Mouse (Mus musculus) adrenal gland, postnatal 25 days (tissue): ENCODE data around the gene Hs1bp3. TPM values are rescaled to one million over a fixed set of nuclear protein-coding genes. Genes with fewer than 3 reads are reported as not detected.

Source experiments
- DNase-seq: peaks from one replicate; pipeline ENCODE4 v3.0.0; 2021; ENCODE audit warnings: mixed read lengths
- long read RNA-seq: library from polyadenylated mRNA; stranded (forward); transcript quantifications from one replicate; pipeline ENCODE4 v2.0.0, GENCODE M21; 2021
- total RNA-seq: library from RNA; stranded (reverse); gene quantifications from 2 replicates; pipeline ENCODE4 v1.2.3, GENCODE M21; 2021

Hs1bp3 gene
- total RNA-seq = 13.6 and 22.3 TPM in 2 replicates
- long read RNA-seq, transcript Hs1bp3-201 (7 exons, 2,959 nt) = major isoform, 8 of 11 reads
- long read RNA-seq, partial matches to known transcripts = 2 of 11 reads
- long read RNA-seq, other reads (novel, unspliced or antisense) = 1 of 11 reads

DNA sequence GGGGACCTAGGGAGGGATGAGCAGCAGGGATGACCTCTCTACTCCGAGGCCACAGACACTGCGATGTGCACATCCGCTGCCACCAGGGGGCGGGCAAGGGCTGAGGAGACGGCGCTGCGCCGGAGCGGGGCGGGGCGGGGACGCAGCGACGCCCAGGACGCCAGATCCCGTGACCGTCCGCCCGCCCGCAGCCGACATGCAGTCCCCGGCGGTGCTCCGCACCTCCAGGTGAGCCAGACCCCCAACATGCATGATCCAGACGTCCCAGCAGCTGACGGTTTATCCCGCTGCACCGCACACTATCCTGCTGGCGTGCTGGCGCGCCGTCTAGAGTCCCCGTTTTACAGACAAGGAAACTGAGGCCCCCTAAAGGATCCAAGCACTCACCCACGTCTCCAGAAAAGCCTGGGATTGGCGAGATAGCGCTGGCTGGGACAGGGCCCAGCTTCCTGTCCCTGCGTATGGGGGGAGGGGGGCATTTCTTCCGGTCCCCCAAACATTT is at the start of gene Hs1bp3:
Hs1bp3 (plus strand) TSS at position 163 of the 502 bp plus-strand sequence.
- DNase-seq = peak; percentile 93

GRCm38 (mm10) chr12:8266311-8266710 is 46.9 kb upstream of the Hs1bp3 start:
- no peak for DNase-seq

DNA sequence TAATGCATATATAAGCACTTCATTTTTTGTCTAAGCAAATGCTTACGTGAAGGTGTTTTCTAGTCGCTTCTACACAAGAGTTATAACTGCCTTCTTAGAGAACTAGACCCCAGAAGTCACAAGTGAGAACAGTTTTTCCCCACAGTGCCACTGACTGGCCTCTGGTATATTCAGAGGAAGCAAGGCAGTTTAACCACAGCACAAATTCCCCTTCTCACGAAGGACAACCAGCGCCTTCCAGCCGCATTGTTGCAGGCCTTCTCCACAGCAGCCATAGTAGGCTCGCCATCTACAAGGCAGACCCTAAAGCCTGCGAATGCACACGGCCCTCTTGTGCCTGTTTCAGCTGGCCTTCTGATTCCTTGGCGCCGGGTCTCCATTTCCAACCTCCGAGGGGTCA is 43.6 kb upstream of the Hs1bp3 start:
- no peak for DNase-seq

DNA sequence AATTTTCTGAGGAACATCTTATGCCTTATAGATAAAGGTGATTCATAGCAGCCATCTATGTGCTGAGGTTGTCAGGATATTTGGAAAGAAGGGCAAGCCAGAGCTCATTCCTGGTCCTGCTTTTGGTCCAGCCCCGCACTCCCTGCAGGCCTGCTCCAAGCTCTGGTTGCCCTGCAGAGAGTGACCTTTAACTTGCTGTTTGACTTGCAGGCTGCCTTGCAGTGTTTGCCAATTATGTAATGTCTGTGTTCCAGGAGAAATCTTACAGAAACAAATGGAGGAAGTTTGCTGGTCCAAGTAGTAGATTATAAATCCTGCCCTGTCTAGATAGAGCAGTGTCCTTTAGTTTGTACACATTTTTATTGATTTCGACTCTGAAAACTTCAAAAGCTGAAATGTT is 41.8 kb upstream of the Hs1bp3 start:
- no peak for DNase-seq

- no peak for DNase-seq
Measured at GRCm38 (mm10) chr12:8273471-8274171, 39.6 kb upstream of the Hs1bp3 start.

GRCm38 (mm10) chr12:8275424-8275823 is 37.8 kb upstream of the Hs1bp3 start:
- no peak for DNase-seq

GRCm38 (mm10) chr12:8281225-8282017 is 31.8 kb upstream of the Hs1bp3 start:
- DNase-seq = no peak

DNA sequence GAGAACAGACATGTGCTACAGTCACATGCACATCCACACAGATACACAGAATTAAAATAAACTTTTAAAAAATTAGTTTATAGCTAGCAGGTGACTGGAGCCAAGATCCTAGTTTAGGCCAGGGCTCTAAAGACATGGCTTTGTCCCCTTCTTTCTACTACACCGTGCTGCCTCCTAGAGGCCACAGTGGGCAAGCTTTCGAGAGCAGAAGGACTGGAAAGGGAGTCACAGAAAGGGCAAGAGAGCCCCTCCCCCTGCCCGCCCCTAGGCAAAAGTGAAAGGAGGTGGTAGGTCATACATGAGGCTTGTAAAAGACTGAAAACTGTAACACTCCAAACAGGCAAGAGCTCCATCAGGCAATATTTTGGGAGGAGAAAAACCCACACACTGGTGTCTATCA is 25.3 kb upstream of the Hs1bp3 start:
- DNase-seq = no peak

DNA sequence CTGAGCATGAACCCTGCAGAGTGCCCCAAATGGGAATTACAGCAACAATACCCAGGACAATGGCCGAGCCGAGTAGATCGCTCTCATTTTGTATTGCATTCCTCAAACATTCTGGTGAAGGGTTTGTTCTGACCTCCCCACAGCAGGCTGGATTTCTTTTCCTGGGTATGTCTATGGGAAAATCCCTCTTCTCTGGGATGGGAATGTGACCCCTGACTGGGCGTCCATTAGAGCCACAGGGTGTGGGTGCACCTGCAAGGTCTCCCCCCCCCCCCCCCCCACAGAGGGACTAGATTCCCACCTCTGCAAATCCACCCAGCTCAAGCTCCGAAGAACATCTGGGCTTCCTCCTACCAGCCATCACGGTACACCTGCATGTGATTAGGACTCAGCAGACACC is 24.1 kb upstream of the Hs1bp3 start:
- DNase-seq = no peak

DNA sequence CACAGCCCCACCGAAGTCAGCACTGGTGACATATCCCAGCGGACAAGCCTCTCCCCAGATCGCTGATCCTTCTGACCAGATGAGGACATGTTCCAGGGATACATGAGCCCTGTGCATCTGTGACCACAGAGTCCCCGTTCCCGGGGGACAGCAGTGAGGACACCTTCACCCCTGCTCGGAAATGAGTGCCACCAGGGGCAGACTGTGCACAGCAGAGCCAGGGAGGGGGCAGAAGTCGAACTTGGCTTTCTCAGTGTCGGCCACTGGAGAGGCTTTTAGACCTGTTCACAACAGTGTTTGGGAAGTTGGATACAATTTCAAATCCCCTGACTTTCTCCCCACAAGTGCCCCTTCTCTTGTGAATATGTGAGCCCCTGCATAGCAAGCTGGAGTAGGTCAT is 23.7 kb upstream of the Hs1bp3 start:
- no peak for DNase-seq

DNA sequence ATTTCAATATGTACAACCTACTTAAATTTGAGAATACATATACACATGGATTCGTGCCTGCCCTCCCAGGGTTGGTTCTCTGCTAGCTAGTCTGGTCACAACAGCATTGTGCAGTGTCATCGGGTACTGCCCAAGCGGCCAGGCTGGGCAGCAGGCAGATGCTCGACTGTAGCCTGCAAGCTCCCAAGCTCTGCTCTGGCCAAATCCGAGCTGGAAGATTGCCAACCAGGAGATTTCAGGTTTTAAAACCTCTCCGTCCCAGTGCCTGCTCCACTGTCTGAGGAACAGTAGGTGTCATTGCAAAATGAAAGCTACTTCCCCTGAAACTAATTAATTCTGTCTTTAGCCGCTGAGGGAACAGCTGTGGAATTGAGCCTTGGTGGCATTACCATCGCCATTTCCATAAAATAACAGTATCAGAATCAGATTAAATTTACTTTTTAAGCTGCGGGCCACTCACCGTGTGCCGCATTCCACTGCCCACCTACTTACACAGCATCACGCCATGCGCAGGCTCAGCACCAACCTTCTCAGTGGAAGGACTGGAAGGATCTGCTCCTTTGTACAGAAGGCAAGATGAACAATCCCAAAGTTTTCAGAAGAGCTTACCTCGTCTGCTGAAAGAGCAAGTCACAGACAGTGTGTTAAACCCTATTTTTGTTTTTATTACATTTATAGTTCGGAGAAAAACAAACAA is 21.9 kb upstream of the Hs1bp3 start:
- peak; percentile 23 for DNase-seq

DNA sequence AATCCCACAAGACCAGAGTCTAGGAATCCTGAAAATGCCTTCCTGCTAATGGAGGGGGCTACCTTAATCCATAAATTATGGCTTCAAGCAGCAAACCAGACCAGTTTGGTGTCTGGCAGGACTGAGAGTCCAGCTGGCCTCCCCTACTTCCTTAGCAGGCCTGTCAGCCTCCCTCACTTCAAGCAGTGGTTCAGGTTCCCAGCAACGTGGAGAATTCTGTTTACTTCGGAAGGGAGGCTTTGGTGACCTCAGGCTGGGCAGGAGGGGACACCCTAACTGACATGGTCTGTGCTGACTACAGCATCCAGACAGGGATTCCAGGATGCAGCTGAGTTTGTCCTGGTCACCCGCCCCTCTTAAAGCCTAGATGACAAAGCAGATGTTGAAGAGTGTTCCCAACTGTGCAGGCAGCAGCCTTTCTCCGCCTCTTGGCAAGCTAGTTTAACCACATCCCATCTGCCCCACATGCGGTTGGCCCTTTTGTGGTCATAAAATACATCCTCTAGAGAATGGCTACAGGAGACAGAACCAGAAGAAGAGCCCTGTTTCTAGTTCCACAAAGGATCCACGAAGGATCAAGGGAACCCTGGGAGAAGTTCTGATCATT is 17.8 kb upstream of the Hs1bp3 start:
- DNase-seq = no peak

GRCm38 (mm10) chr12:8296154-8296553 is 17.1 kb upstream of the Hs1bp3 start:
- DNase-seq = no peak

DNA sequence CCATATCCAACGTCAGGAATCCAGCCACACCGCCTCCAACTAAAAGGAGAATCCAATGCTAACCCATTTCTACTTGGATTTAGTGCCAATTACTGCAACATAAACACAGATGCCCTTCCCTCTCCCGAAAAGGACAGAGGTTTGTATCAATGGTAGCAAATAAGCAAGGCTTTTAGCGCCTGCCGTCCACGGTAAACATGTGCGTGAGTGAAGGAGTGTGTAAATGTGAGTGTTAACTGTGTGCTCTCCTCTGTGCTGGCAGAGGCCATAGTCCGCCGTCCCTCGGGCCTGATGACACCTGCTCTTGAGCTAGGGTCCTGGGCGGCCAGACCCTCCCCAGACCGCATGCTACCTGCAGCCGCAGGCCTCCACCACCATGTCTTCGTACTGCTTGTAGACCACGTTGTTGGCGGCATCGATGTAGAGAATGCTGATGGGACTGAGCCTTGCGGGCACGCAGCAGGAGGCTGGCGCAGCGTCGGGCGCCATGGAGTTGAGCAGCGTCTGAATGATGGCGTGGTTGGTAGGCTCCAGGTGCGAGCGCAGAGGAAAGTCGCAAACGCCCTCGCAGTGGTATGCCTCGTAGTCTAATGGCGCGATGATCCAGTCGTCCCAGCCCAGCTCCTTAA is 15.5 kb upstream of the Hs1bp3 start:
- DNase-seq = no peak

GRCm38 (mm10) chr12:8298361-8299142 is 14.7 kb upstream of the Hs1bp3 start:
- no peak for DNase-seq

GRCm38 (mm10) chr12:8299143-8300110 is 13.8 kb upstream of the Hs1bp3 start:
- no peak for DNase-seq

GRCm38 (mm10) chr12:8300111-8300480 is 13.1 kb upstream of the Hs1bp3 start:
- no peak for DNase-seq

GRCm38 (mm10) chr12:8300521-8300920 is 12.7 kb upstream of the Hs1bp3 start:
- no peak for DNase-seq

DNA sequence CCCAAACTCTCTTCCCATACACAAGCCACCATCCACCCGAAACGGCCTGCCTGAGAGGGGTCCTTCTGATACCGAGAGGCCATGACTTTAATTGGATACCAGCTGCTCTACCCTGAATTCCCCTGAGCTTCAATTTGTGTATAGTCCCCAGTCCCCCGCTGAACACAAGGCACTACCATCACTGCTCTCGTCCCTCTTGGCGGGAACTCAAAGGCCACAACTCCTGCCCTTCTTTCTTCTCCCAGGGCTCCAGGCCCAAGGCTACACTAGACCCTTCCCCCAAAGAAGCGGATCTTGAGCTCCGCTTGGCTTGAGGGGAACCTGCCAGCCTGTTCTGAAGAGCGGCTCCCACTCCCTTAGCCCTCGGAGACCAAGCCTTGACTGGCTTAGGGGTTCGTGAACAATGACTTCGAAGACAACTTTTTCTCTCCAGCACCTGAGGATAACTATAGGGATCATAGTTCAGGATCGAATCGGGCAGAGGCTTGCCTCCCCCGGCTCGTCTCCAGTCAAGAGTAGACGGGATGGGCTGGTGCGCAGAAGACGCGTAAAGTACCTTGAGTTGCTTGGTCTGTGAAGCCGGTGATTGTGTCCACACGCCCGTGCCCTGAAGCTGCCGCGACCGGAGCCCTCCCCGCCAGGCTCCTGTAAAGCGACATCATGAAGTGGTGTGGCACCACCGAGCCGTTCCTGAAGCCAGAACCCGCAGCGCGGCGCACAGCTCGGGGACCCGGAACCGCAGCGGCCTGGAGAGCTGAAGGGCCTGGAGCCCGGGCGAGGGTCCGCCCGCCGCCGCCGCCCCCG is 12.0 kb upstream of the Hs1bp3 start:
- no peak for DNase-seq
